Mouse (Mus musculus): ENCODE measurements at regions not wholly inside any gene's neighbourhood (a gene's known extent, or its start where the extent isn't known, plus 50 kb on each side); places are given as distances from the start of the nearest gene placed in this dataset.

- DNase-seq (ENCODE audit: low read depth) = no peak
These were observed 163.5 kb downstream of the Emp1 start for GRCm38 (mm10) chr6:135525841-135526327.

GRCm38 (mm10) chr6:135526460-135527160, 164.3 kb downstream of the Emp1 start:
- no peak for DNase-seq (ENCODE audit: low read depth)

GRCm38 (mm10) chr6:135527879-135528278, 165.5 kb downstream of the Emp1 start:
- no peak for DNase-seq (ENCODE audit: low read depth)

- no peak for DNase-seq (ENCODE audit: low read depth)
These were observed 177.7 kb downstream of the Emp1 start for GRCm38 (mm10) chr6:135539791-135540646.

DNA sequence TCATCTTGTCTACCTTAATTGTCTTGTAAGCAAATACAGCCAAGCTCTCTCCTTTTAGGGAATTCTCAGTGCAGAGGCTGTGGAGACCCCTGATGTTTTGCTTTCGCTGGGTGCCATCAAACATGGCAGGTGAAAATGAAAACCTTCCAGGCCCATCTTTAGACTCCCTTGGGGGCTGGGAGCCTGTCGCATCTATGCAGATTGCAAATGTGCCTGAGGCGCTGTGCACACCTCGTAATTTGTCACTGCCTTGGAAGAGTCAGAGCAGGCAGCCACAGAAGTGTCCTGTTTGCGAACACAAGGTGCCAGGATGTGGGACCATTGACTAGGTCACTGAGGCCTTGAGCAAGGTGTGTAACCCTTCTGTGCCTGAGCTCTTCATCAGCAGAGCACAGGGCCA, 179.2 kb downstream of the Emp1 start:
- DNase-seq (ENCODE audit: low read depth) = no peak

- DNase-seq (ENCODE audit: low read depth) = no peak
These were observed 180.0 kb downstream of the Emp1 start for GRCm38 (mm10) chr6:135542356-135542755.

DNA sequence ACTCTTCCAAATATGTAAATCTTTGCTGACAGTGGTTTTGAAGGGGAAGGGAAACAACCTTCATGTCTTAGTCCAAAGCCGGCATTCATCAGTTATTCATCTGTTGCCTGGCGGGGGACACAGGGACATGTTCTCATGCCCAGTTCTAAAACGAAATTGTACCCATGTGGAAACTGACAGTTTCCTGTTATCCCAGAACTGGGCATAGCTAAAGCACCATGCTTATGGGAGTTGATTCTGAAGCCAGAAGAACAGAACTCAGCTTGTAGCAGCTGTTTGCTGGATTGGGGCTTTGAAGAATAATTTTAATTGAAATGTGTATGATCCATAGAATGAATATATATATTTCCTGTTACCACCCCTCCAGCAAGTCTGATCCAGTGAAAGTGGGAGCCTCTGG, 181.0 kb downstream of the Emp1 start:
- DNase-seq (ENCODE audit: low read depth) = no peak

DNA sequence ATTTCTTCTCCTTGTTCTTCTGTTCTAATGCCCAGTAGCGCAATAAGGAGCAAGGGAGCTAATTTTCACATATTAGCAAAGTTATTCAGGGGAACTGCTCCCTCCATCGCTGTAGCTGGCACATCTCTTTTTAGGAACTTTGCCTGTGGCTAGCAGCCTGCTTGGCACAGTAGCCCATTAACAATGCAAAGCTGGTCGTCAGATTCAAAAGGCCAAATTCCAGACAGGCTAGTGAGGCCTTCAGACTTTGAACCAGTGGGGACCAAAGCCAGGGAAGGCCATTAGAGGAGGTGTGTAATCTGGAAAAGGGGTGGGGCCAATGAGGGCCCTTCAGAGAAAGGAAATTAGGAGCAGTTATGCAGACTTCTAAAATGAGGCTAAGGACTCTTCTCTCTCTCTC, 181.5 kb downstream of the Emp1 start:
- DNase-seq (ENCODE audit: low read depth) = no peak

GRCm38 (mm10) chr6:135550368-135550950, 188.1 kb downstream of the Emp1 start:
- no peak for DNase-seq (ENCODE audit: low read depth)

GRCm38 (mm10) chr6:135552396-135552795, 190.1 kb downstream of the Emp1 start:
- DNase-seq (ENCODE audit: low read depth) = no peak

DNA sequence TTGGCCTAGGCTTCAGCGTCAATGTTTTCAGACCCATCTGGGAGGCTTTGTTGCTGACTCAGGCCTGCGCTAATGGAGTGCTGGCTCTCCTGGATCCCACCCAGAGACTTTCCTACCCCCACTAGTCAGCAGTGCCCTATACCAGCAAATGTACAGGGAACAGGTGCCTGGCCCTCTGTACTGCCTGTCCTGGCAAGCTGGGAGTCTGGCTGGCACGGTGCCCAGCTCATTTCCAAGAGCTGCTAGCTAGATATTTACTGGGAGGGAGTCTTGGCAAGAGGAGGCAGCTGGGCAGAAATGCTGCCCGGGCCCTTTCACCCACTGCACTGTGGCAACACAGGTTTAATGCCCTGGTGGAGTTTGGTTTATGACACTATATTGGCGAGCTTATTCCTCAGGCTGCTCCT, 197.2 kb downstream of the Emp1 start:
- no peak for DNase-seq (ENCODE audit: low read depth)

DNA sequence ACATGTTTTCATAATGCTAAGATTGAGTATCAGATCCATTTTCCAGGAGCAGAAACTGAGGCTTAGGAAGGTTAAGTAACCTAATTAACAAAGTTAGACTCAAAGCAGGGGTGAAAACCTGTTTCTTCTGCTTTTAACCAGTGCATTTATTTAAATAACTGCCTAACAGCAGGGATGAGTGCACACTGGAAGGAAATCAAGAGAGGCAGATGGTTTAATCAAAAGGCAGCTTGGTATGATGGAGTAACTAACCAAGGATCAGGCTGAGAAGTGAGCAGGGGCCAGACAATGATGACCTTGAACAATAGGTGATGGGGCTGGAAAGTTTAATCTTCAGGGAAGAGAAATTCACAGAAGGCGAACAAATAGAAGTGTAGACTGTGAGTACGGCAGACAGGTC, 199.9 kb downstream of the Emp1 start:
- DNase-seq (ENCODE audit: low read depth) = no peak

- DNase-seq (ENCODE audit: low read depth) = no peak
These were observed 201.4 kb downstream of the Emp1 start for GRCm38 (mm10) chr6:135563766-135564165.

GRCm38 (mm10) chr6:135569086-135569485, 206.7 kb downstream of the Emp1 start:
- DNase-seq (ENCODE audit: low read depth) = no peak

- no peak for DNase-seq (ENCODE audit: low read depth)
These were observed 212.9 kb downstream of the Emp1 start for GRCm38 (mm10) chr6:135575294-135575693.

GRCm38 (mm10) chr6:135578728-135579127, 216.4 kb downstream of the Emp1 start:
- no peak for DNase-seq (ENCODE audit: low read depth)

DNA sequence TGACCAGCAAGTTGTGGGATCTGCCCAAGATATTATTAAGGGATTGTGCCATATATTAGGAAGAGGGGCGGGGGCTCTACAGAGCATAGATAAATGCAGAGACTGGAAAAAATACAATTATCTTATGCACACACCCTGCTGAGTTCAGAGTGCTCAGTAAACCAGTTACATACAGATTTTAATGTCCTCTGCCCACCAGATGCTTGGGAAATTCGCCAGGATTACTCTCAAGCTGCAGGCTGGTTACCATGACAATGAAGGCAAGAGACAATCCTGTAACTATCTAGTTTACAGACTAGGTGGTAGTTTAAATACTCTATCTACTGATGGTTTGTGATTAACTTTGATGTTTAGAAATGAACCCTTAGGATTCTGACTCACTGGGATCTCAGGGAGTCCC, 220.2 kb downstream of the Emp1 start:
- no peak for DNase-seq (ENCODE audit: low read depth)

- DNase-seq (ENCODE audit: low read depth) = no peak
These were observed 222.4 kb downstream of the Emp1 start for GRCm38 (mm10) chr6:135584782-135585181.

GRCm38 (mm10) chr6:135590084-135590483, 227.7 kb downstream of the Emp1 start:
- DNase-seq (ENCODE audit: low read depth) = no peak

GRCm38 (mm10) chr6:135591085-135591484, 228.7 kb downstream of the Emp1 start:
- no peak for DNase-seq (ENCODE audit: low read depth)

- DNase-seq (ENCODE audit: low read depth) = no peak
These were observed 234.0 kb downstream of the Emp1 start for GRCm38 (mm10) chr6:135596358-135596757.

GRCm38 (mm10) chr6:135610504-135611096, 248.3 kb downstream of the Emp1 start:
- no peak for DNase-seq (ENCODE audit: low read depth)

Data from induced T-regulatory cell, adult 2 months (primary cell).